Mouse (Mus musculus) adrenal gland, adult 18-20 months (tissue): ENCODE data around the gene Prss38. TPM values are rescaled to one million over a fixed set of nuclear protein-coding genes. Genes with fewer than 3 reads are reported as not detected.
"Not testable (repeated sequence)": the region's sequence is repeated elsewhere in the genome, so short reads cannot be mapped to it uniquely, and the experiment has no call there.

Experiments used
- DNase-seq, 2 experiments: peaks; one replicate each; pipeline ENCODE4 v3.0.0; 2021 to 2022; ENCODE audit warnings: low spot score in 2 of 2
- total RNA-seq, 2 experiments: library from RNA; stranded (reverse); gene quantifications; 1 replicate in 1 of 2; 2 replicates in 1 of 2; pipeline ENCODE4 v1.2.3; 2021

The Prss38 gene
- total RNA-seq, 2 experiments from 2014 or later: not detected

DNA sequence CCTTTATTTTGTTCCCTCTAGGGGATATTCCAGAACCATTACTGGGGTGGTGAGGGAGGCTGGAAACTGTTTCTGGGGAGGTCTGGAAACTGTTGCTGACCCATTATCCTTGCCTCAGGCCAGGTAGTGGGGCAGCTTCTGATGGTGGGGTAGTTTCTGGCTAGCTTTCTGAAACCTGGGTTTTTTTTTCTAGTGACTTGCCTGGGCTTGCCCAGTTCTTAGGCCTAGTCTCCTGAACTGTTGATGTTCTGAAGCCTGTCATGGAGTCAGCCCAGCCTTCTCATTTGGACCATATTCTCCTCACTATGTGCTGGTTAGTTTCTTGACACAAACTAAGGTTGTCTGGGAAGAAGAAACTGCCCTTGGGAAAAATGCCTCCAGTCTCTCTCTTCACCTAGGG lies 4.1 kb upstream of the Prss38 start:
- no peak for DNase-seq

DNA sequence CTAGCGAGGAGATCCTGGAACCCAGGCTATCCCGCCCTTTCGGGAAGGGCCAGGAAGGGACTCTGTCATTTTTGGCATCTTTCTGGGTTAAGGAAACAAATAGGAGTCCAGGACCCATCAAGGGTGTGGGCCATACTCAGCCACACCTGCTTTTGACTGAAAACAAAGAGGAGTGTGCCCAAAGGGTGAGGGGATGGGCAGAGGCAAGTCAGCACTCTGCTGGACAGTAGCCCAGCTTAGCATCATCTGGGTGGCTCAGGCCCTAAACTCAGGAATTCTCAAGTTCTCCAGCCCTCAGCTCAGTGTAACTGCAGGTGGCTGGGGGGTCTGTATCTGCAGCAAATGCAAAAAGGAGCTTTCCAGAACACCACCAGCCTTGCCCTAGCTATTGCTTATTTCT lies 2.5 kb upstream of the Prss38 start:
- no peak for DNase-seq

DNA sequence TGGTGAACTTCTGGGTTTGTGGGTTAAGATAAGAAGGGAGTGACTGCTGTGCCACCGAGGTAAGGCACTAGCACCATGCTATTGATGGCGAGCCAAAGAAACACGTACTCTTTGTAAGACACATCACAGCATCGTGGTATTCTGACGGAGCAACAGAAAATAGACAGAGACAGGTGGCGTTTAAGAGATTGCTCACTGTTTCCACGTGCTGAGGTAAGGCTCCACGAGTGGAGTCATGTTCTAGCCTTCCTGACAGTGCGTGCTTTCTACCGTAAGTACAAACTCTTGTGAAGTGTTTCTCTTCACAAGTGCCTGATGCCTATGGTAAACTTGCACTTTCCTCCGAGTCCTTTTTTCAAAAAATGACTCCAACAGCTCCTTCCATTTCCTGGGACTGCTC lies 5.6 kb downstream of the Prss38 start:
- no peak for DNase-seq

DNA sequence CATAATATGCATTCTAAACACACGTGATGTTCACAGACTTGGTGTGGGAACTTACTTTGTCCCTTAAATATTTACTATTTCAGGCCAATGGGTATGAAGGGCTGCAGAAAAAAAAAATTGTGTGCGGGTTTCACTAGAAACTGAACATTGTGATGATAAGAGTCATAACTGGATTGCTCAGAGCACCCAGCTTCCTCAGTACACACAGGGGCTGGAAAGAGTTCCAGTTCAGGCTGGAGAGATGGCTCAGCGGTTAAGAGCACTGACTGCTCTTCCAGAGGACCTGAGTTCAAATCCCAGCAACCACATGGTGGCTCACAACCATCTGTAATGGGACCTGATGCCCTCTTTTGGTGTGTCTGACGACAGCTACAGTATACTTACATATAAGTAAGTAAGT lies 7.5 kb downstream of the Prss38 start:
- DNase-seq: not testable (repeated sequence)

DNA sequence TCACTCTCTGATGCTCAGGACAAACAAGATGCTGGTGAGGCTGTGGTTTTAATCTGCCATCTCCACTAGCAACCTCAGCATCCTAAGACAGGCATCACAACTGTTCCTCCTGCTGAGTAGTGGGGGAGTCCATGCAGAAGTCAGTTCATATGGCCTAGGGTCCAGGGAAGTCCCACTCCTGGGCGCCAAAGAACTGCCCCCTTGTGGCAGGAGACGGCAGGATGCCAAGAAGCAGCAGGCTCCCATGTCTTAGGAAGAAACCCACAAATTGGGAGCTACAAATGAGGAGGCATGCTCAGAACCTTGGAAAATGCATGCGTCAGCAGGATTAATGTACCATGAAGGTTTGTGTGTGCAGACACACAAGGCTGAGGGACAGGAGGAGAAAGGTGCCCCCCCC lies 8.8 kb downstream of the Prss38 start:
- DNase-seq: no peak

DNA sequence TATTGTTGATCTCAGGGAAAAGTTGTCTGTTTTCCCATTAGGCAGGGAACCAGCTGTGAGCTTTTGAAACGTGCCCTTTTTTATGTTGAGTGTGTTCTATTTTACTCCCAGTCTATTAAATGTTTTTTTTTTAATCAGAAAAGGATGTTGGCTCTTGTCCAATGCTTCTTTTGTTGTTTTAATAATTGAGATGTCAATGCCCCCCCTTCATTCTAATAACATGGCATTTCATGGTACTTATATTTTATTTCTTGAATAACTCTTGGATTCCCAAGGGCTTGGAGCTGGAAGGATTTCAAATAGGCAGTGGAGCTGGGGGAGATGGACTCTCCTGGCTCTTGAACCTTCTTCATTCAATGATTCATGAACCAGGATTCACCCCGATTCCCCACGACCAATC lies 9.4 kb downstream of the Prss38 start:
- no peak for DNase-seq

DNA sequence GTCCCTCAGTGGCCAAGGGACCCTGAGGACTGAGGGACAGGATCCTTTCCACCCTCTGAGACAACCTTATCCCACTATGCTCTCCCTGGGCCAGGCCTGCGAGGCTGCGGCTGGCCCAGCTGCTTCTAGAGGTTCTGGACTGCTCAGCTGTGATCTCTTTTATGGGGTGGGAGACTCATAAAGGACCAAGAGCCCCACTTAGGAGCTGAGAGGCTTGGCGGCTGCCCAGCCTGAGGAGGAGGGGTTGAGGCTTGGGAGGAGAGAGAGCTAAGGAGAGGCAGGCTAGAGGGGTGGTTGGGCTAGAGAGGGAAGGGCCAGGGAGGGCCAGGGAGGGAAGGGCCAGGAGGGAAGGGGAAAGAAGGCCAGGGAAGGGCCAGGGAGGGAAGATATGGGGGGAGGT lies 11.0 kb downstream of the Prss38 start:
- no peak for DNase-seq

DNA sequence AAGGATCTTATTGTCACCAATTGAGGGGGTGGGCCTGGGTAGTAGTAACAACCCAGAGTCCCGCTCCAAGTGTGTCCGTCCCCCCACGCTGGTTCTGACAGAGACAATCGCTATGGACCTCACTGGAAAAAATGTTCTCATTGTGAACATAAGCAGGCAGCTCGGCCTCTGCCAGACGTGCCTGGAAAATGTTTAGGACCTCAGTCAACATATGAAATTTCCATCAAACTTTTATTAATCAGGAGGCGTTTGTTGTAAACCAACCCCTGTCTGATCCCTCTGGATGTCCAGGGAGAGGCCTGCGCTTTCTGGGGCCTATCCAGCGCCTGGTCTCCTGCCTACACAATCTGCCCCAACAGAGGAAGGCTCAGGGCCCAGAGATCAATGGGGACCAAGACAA lies 11.4 kb downstream of the Prss38 start:
- DNase-seq: no peak

DNA sequence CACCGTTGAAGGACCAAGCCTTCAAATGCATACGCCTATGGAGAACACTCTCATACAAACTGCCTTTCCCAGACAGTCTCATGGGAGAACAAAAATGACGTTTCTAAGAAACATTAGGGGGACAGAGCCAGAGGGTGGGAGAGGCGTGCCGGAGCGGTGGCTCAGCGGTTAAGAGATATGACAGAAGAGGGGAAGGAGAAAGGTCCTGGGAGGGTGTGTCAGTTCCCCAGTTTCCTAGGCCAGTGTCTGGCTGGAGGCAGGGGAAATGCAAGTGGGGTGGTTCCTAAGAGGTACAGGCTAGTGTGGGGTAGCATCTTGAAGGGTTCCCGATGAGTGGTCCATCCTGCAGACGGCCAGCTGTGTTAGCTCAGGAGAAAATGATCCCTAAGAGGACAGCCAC lies 14.2 kb downstream of the Prss38 start:
- DNase-seq: no peak

DNA sequence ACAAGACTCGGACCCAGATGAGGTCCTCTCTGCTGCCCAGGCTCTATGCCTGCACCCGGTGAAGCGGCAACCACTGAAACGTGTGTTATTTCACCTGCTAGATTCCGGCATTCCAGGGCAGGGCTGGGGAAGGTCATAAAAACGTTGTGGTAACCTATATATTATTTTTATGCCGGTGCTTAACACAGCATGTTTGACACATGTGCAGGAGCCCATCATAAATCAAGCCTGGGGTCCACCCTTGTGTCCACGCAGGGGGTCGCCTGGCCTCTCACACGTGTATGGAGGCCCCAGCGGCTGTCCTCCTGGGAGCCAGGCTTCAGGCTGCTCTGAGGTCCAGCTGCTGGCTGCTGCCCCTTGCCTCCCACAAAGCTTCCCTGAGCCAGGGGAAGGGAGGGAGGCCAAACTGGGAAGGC lies 18.6 kb downstream of the Prss38 start:
- no peak for DNase-seq

DNA sequence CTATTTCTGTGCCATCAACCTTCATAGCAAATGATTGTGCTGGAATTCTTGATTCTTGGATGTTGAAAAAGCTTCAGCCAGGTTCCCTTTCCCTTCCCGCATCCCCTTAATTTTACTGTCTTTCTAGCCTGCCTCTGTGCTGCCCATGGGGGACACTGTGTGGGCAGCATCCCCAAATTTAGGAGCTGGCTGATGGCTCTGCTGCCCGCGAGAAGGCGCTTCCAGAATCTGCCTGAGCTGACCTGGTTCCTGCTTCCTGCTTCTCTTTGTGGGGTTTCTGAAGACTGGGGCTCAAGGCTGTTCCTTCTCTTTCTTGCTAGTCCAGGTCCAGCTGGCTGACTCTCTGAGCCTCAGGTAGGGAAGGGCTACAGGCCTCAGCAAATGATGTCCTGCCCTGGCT lies 20.7 kb downstream of the Prss38 start:
- DNase-seq: no peak

DNA sequence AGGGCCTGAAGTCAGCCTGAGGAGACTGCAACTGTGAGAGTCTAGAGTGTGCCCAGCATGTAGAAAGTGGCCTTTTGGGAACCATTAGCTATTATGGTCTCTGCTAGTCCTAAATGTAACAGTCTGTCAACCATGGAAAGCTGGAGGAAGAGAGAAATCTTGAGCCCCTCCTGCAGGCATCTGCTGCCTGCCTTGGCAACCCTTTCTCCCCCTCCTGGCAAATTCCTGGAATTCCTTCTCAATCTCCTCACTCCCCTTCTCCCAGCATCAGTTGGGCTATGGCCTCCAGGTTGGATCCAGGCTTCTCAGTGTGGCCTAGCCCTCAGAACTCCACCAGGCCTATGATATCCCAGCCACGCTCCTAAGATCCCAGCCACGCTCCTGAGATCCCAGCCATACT lies 25.1 kb downstream of the Prss38 start:
- DNase-seq: no peak

DNA sequence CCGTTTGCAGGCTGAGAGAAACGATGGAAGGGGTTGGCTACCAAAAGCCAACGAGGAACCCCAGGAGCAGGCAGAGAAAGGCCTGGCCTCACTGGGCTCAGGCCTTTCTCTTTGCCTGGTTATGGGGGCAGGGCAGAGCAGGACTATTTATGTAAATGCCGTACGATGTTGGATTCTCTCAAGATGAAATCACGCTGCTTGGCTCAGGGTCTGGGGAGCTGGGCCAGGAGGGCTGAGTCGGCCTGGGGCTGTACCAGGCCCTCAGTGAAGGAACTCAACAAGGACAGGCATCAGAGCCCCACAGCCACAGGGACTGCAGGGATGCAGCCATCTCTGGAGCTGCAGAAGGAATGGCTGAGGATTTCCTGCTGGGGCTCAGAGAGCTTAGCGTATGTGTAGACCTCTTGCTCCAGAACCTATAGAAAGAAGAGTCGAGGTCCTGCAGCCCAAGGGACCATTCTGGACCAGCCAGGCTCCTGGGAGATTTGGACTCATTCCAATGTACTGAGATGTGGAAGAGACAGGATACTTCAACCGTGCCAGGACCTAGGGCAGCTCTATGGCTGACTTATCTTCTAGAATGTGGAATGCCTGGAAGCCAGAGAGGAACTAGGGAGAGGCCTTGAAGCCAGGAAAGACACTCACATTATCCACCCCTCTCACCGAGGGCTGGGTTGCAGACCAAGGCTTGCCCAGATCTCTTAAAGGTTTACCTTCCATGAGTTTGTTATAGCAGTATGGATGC lies 29.1 kb downstream of the Prss38 start:
- DNase-seq: no peak

DNA sequence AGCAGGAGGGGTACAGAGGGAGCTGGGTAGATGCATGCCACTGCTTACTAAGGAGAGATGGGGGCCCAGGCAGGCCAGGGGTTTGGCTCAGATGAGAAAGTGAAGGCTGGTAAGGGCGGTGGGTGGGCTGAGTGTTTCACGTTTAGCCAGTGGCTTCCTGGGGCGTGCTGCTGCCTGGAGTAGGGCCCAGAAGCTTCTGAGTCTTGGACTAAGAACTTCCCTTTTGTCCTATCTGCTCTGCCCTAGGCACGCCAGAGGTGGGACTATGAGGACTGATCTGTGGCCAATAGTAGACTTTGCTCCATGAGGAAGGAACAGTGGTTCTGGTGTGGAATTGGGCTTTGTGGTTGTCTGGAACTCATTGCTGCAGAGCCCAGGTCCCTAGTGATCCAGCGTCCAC lies 32.5 kb downstream of the Prss38 start:
- DNase-seq: no peak

DNA sequence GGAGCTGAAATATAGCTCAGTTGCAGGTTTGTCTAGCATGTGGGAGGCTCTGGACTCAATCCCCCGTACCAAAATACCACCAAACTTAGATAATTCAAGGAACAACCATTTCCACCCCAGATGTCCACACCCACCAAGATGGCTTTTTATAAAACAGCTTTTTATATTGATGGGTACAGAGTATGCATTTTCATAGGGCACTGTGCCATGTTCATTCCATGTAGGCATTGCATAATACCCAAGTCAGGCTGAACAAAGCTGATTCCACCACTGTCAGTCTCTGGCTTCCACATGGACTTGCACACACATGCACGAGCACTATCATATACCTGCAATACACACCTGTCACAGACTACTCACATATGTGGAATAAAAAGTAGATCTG lies 36.7 kb downstream of the Prss38 start:
- no peak for DNase-seq

DNA sequence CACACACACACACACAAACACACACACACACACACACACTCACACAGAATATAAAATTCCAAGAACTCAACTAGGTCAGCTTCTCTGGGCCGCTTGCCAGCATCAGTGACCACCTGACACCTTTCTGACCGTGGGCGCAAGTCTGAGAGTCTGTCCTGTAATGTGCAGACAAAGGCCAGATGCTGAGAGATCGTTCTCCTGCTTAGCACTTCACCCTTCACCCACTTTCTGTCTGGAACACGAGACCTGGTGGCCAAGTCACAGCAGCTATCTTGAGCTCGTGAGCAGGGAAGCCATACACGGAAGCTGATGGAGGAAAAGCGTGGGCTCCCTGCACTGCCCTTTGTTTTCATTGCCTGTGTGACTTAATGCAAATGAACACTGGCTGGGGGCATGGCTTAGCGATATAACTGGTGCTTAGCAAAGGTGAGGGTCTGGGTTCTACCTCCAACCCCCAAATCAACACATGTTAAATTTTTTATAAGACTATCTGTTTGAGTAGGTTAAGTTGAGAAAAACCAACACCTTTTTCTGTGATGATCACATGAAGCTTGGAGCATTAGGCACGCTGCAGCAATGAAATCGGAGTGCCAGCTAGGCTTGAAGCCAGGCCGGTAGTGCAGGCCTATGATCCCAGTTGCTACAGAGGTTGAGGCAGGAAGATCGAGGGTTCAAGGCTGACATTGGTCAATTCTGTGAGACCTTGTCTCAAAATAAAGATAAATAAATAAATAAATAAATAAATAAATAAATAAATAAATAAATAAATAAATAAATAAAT lies 37.3 kb downstream of the Prss38 start:
- DNase-seq: no peak

DNA sequence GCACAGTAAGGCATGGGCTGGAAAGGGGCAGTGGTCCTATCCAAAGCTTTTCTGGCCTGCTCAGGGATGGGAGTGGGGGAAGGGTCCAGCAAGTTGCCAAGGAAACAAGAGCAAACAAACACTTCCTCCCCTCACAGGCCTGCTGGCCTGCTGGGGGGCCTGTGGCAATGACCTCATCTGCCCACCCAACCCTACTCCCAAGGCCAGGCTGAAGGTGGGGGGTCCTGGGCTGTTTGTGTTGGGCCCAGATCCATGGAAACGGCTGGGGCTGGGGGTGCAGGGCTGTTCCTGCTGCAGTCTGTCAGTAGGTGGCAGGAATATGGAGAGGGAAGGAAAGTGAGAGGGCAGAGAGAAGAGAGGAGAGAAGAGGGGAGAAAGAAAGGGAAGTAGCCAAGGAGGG lies 39.1 kb downstream of the Prss38 start:
- DNase-seq: no peak

DNA sequence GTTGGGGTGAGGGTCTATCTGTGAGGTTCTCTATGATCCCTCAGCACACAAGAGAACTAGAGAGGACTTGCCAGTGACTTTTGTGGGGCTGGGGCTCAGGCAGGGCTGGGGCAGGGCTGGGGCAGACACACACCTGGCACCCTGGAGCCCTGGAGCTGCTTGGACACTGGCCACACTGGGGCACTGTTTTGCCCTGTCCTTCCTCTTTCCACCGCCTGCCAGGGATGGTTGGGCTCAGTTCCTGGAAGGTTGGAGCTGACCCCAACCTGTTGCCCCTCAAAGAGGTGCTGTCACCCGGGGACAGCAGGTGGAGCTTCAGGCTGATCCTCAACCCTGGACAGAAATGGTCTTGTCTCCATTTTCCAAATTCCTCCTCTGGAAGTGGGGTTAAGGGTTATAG lies 39.5 kb downstream of the Prss38 start:
- DNase-seq: no peak

DNA sequence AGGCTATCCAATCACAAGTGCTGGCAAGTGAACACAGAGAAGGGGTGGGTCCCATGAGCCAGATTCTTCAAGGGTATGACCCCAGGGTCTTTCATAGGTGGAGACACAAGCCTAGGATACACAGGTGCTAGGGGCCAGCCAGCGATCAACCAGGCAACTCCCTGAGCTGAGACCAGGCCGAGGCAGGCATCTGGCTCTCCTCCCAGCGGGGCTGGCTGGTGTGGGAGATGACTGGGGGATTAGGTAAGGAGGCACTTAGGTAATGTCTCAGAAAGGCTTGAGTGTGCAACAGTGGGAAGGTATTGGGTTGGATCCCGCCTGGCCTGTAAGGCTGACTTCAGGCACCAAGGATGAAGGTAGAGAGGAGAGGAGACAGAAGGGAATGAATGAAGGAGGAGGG lies 40.3 kb downstream of the Prss38 start:
- DNase-seq: no peak

DNA sequence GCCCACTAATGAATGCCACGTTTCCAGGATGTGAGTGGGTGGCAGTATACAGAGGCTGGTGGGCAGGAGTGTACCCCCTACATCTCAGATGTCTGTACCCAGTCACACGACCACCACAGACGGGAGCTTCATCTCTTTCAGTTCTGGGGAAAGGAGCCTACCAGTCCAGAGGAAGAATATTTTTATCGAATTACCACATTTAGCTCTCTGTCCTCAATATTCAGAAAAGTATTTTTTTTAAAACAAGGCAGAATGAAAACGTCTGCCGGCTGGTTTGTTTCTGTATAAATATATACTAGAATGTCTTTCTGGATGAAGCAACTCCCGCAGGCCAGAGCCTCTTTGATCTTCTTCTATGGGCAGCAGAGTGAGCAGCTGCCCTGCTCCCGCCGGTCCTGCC lies 42.5 kb downstream of the Prss38 start:
- no peak for DNase-seq

DNA sequence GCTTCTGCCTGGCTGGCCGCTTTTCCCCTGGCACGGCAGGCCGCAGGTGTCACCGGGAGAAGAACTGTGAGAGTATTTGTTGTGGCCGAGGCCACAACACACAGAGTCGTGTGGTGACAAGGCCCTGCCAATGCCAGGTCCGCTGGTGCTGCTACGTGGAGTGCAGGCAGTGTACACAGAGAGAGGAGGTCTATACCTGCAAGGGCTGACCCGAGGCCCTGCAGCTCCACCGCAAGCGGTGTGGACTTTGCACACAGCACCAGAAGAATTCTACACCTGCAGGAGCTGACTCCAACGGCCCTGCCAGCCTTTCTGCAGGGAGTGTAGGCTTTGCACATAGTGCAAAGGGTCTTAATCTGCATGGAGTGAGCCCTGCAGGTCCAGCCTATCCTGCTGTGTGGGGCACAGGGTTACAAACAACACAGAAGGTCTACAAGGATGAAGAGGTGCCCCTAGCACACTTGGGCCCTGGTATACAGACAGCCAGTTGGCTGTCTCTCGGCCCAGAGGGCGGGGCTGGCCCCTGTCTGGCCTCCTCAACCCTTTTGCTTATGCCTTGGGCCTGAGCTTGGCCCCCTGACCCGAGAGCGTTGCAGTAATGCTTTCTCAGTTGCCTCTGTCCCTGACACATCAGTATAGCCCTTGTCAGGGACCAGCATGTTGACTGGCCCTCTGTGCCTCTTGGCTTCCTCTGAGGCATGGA lies 44.1 kb downstream of the Prss38 start:
- DNase-seq: no peak

DNA sequence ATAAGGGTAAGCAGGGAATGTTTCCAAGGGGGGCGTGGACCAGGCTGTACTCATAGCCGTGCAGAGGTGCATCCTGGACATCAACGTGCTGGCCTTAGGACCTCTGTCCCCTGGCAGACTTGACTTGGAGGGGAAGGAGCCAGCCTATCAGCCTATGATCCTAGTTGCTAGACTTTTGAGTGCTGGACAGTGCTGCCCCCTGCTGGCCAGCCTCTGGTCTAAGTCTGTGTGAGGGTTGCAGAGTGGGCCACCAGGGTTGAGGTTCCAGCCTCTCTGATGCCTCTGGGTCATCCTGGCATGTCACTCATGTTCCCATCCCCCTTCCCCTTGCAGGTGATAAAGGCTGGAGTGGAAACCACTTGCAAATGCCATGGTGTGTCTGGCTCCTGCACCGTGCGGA lies 44.9 kb downstream of the Prss38 start:
- DNase-seq: peak; percentile 57 to 68
